Mouse (Mus musculus): ENCODE measurements around the gene 1110017D15Rik. TPM values are rescaled to one million over a fixed set of nuclear protein-coding genes. Genes with fewer than 3 reads are reported as not detected.
A peak's percentile ranks its signal among the peaks of the same experiment; 100 is the strongest.

The 1110017D15Rik gene
- total RNA-seq, 1 experiment = not detected

- H3K4me3 ChIP-seq (ENCODE audit: insufficient read depth in 1 of 2, low read depth in 1 of 2, low read length in 2 of 2, poor library complexity in 1 of 2, severe bottlenecking in 1 of 2) = no peak overlapping the region
- TF ChIP-seq ZNF384 (IDR thresholded peaks at IDR 0.05; ENCODE audit: low read depth, low read length) = no peak
- TF ChIP-seq HCFC1 (IDR thresholded peaks at IDR 0.05; ENCODE audit: borderline replicate concordance, insufficient read depth, low read length) = no peak
- no peak for TF ChIP-seq MAFK (IDR thresholded peaks at IDR 0.05; ENCODE audit: insufficient read depth, low read depth, low read length)
- no peak for TF ChIP-seq CHD2 (IDR thresholded peaks at IDR 0.05; ENCODE audit: low read depth, low read length)
- TF ChIP-seq ZC3H11A (IDR thresholded peaks at IDR 0.05; ENCODE audit: borderline replicate concordance, low read depth, low read length) = no peak
- H3K9ac ChIP-seq (ENCODE audit: insufficient read depth, low read depth, low read length, poor library complexity, severe bottlenecking) = no peak overlapping the region
- in situ Hi-C loops (cut with MboI; ENCODE audit: low sequenced_read_pairs in 2 of 2, unreplicated experiment in 2 of 2) = no loop called here
- no peaks in the 10 kb centered on the region for H3K9me3 ChIP-seq (ENCODE audit: control insufficient read depth, insufficient read depth, low read depth, low read length)
- no peak for DNase-seq (ENCODE audit: low read depth, low spot score)
- H3K4me1 ChIP-seq (ENCODE audit: control insufficient read depth in 2 of 2, insufficient read depth in 2 of 2, low read length in 2 of 2, poor library complexity in 1 of 2) = peaks cover 0 to 4% of the 10 kb centered on the region in 2 experiments; a peak in 1 of 4 replicates
- H3K36me3 ChIP-seq (ENCODE audit: control insufficient read depth, insufficient read depth, low read length, poor library complexity, severe bottlenecking) = no peaks in the 10 kb centered on the region
- H3K27ac ChIP-seq (ENCODE audit: insufficient read depth, low read depth, low read length, poor library complexity, severe bottlenecking) = no peak overlapping the region
These were observed 30.0 kb upstream of the 1110017D15Rik start for GRCm38 (mm10) chr4:41547086-41547485.

- no peak overlapping the region for H3K9ac ChIP-seq (ENCODE audit: insufficient read depth, low read depth, low read length, poor library complexity, severe bottlenecking)
- H3K36me3 ChIP-seq (ENCODE audit: control insufficient read depth, insufficient read depth, low read length, poor library complexity, severe bottlenecking) = no peaks in the 10 kb centered on the region
- no peaks in the 10 kb centered on the region for H3K9me3 ChIP-seq (ENCODE audit: control insufficient read depth, insufficient read depth, low read depth, low read length)
- no peak overlapping the region for H3K4me3 ChIP-seq (ENCODE audit: insufficient read depth in 1 of 2, low read depth in 1 of 2, low read length in 2 of 2, poor library complexity in 1 of 2, severe bottlenecking in 1 of 2)
- TF ChIP-seq MAFK (IDR thresholded peaks at IDR 0.05; ENCODE audit: insufficient read depth, low read depth, low read length) = no peak
- no peak for TF ChIP-seq ZC3H11A (IDR thresholded peaks at IDR 0.05; ENCODE audit: borderline replicate concordance, low read depth, low read length)
- TF ChIP-seq HCFC1 (IDR thresholded peaks at IDR 0.05; ENCODE audit: borderline replicate concordance, insufficient read depth, low read length) = no peak
- no peak for TF ChIP-seq ZNF384 (IDR thresholded peaks at IDR 0.05; ENCODE audit: low read depth, low read length)
- no peak for TF ChIP-seq CHD2 (IDR thresholded peaks at IDR 0.05; ENCODE audit: low read depth, low read length)
- DNase-seq (ENCODE audit: low read depth, low spot score) = peak; percentile 40
- no peak overlapping the region for H3K27ac ChIP-seq (ENCODE audit: insufficient read depth, low read depth, low read length, poor library complexity, severe bottlenecking)
- H3K4me1 ChIP-seq (ENCODE audit: control insufficient read depth in 2 of 2, insufficient read depth in 2 of 2, low read length in 2 of 2, poor library complexity in 1 of 2) = peaks cover 0 to 4% of the 10 kb centered on the region in 2 experiments; a peak in 1 of 4 replicates
- in situ Hi-C loops (cut with MboI; ENCODE audit: low sequenced_read_pairs in 2 of 2, unreplicated experiment in 2 of 2) = no loop called here
These were observed 28.9 kb upstream of the 1110017D15Rik start for GRCm38 (mm10) chr4:41545985-41546384.

DNA sequence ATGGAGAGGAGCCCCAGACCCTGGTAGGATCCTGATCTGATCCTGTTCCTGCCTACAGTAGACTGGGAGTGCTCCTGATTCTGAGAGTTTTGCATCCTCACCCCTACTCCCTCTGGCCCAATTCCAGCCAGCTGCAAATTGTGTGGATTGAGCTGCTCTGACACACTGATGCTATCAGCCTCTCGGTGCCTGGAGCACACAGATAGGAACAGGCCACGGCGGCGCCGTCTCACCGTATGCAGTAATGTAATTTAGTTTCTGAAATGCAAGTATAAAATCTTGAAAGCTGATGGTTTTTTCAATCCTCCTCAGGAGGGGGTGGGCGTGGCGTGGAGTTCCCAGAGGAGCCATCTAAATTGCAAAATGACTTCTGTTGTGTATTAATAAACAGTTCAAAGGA lies 25.0 kb upstream of the 1110017D15Rik start:
- Histone ChIP-seq H3K4me3 (ENCODE audit: insufficient read depth in 1 of 2, low read depth in 1 of 2, low read length in 2 of 2, poor library complexity in 1 of 2, severe bottlenecking in 1 of 2) (no peak overlapping the region), H3K9me3 (ENCODE audit: control insufficient read depth, insufficient read depth, low read depth, low read length) (no peaks in the 10 kb centered on the region), H3K4me1 (ENCODE audit: control insufficient read depth in 2 of 2, insufficient read depth in 2 of 2, low read length in 2 of 2, poor library complexity in 1 of 2) (peaks cover 0 to 4% of the 10 kb centered on the region in 2 experiments; a peak in 1 of 4 replicates), H3K27ac (ENCODE audit: insufficient read depth, low read depth, low read length, poor library complexity, severe bottlenecking) (no peak overlapping the region), H3K36me3 (ENCODE audit: control insufficient read depth, insufficient read depth, low read length, poor library complexity, severe bottlenecking) (no peaks in the 10 kb centered on the region), H3K9ac (ENCODE audit: insufficient read depth, low read depth, low read length, poor library complexity, severe bottlenecking) (no peak overlapping the region)
- TF ChIP-seq ZC3H11A (IDR thresholded peaks at IDR 0.05; ENCODE audit: borderline replicate concordance, low read depth, low read length) = no peak
- no peak for TF ChIP-seq ZNF384 (IDR thresholded peaks at IDR 0.05; ENCODE audit: low read depth, low read length)
- no peak for TF ChIP-seq HCFC1 (IDR thresholded peaks at IDR 0.05; ENCODE audit: borderline replicate concordance, insufficient read depth, low read length)
- TF ChIP-seq CHD2 (IDR thresholded peaks at IDR 0.05; ENCODE audit: low read depth, low read length) = no peak
- no peak for TF ChIP-seq MAFK (IDR thresholded peaks at IDR 0.05; ENCODE audit: insufficient read depth, low read depth, low read length)
- in situ Hi-C loops (cut with MboI; ENCODE audit: low sequenced_read_pairs in 2 of 2, unreplicated experiment in 2 of 2) = no loop called here
- DNase-seq (ENCODE audit: low read depth, low spot score) = no peak

DNA sequence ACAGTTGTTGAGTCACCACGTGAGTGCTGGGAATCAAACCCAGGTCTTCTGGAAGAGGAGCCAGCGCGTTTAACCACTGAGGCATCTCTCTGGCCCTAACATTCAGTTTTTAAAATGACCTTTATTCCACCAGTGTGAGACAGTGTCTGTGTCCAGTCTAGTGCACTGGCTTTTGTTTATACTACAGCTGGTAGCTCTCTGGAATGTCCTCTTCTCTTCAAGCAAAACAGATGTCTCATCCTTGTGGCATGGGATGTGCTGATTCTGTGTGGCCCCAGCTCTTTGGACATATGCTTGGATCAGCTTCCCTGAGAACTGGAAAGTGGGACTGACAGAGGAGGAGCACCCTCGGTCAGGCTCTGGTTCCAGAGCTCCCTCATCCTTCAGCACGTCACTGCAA lies 17.7 kb upstream of the 1110017D15Rik start:
- no peak for TF ChIP-seq HCFC1 (IDR thresholded peaks at IDR 0.05; ENCODE audit: borderline replicate concordance, insufficient read depth, low read length)
- TF ChIP-seq ZC3H11A (IDR thresholded peaks at IDR 0.05; ENCODE audit: borderline replicate concordance, low read depth, low read length) = no peak
- no peak for TF ChIP-seq ZNF384 (IDR thresholded peaks at IDR 0.05; ENCODE audit: low read depth, low read length)
- no peak for TF ChIP-seq MAFK (IDR thresholded peaks at IDR 0.05; ENCODE audit: insufficient read depth, low read depth, low read length)
- TF ChIP-seq CHD2 (IDR thresholded peaks at IDR 0.05; ENCODE audit: low read depth, low read length) = no peak
- Histone ChIP-seq H3K36me3 (ENCODE audit: control insufficient read depth, insufficient read depth, low read length, poor library complexity, severe bottlenecking) (no peaks in the 10 kb centered on the region), H3K4me3 (ENCODE audit: insufficient read depth in 1 of 2, low read depth in 1 of 2, low read length in 2 of 2, poor library complexity in 1 of 2, severe bottlenecking in 1 of 2) (no peak overlapping the region), H3K4me1 (ENCODE audit: control insufficient read depth in 2 of 2, insufficient read depth in 2 of 2, low read length in 2 of 2, poor library complexity in 1 of 2) (no peaks in the 10 kb centered on the region; a peak in 1 of 4 replicates), H3K27ac (ENCODE audit: insufficient read depth, low read depth, low read length, poor library complexity, severe bottlenecking) (no peak overlapping the region), H3K9me3 (ENCODE audit: control insufficient read depth, insufficient read depth, low read depth, low read length) (no peaks in the 10 kb centered on the region), H3K9ac (ENCODE audit: insufficient read depth, low read depth, low read length, poor library complexity, severe bottlenecking) (no peak overlapping the region)
- no peak for DNase-seq (ENCODE audit: low read depth, low spot score)
- in situ Hi-C loops (cut with MboI; ENCODE audit: low sequenced_read_pairs in 2 of 2, unreplicated experiment in 2 of 2) = no loop called here

DNA sequence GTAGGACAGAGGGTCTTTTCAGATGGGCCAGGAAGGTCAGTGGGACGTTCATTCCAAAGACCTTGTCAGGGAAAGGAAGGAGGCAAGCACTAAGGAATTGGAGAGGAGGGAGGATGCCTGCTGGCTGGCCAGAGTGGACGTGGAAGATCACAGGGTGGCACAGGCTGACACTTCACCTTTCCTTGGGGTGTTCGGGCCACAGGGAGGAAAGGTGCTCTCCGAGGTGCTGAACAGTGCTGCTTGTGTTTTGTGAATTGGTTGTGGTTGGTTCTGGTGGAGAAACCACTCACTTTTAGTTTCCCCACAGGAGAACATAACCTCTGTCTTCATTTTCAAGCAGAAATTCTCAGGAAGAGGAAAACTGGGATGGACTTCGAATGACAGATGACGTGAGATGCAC lies 15.3 kb upstream of the 1110017D15Rik start:
- H3K9ac ChIP-seq (ENCODE audit: insufficient read depth, low read depth, low read length, poor library complexity, severe bottlenecking) = no peak overlapping the region
- H3K9me3 ChIP-seq (ENCODE audit: control insufficient read depth, insufficient read depth, low read depth, low read length) = no peaks in the 10 kb centered on the region
- no peak for TF ChIP-seq ZC3H11A (IDR thresholded peaks at IDR 0.05; ENCODE audit: borderline replicate concordance, low read depth, low read length)
- TF ChIP-seq CHD2 (IDR thresholded peaks at IDR 0.05; ENCODE audit: low read depth, low read length) = no peak
- TF ChIP-seq MAFK (IDR thresholded peaks at IDR 0.05; ENCODE audit: insufficient read depth, low read depth, low read length) = no peak
- no peak for TF ChIP-seq HCFC1 (IDR thresholded peaks at IDR 0.05; ENCODE audit: borderline replicate concordance, insufficient read depth, low read length)
- TF ChIP-seq ZNF384 (IDR thresholded peaks at IDR 0.05; ENCODE audit: low read depth, low read length) = no peak
- peak; percentile 48 for DNase-seq (ENCODE audit: low read depth, low spot score)
- H3K4me3 ChIP-seq (ENCODE audit: insufficient read depth in 1 of 2, low read depth in 1 of 2, low read length in 2 of 2, poor library complexity in 1 of 2, severe bottlenecking in 1 of 2) = no peak overlapping the region
- no peak overlapping the region for H3K27ac ChIP-seq (ENCODE audit: insufficient read depth, low read depth, low read length, poor library complexity, severe bottlenecking)
- no peaks in the 10 kb centered on the region for H3K36me3 ChIP-seq (ENCODE audit: control insufficient read depth, insufficient read depth, low read length, poor library complexity, severe bottlenecking)
- in situ Hi-C loops (cut with MboI; ENCODE audit: low sequenced_read_pairs in 2 of 2, unreplicated experiment in 2 of 2) = no loop called here
- no peaks in the 10 kb centered on the region; a peak in 1 of 4 replicates for H3K4me1 ChIP-seq (ENCODE audit: control insufficient read depth in 2 of 2, insufficient read depth in 2 of 2, low read length in 2 of 2, poor library complexity in 1 of 2)
